Mouse (Mus musculus): ENCODE data around the gene Tm6sf1. TPM values are rescaled to one million over a fixed set of nuclear protein-coding genes. Genes with fewer than 3 reads are reported as not detected.
"Not testable (repeated sequence)": the region's sequence is repeated elsewhere in the genome, so short reads cannot be mapped to it uniquely, and the experiment has no call there.

Gene Tm6sf1
- polyA plus RNA-seq, 1 experiment = 229 TPM

- WGBS = 2% methylated on average over 55 of the region's 58 CpGs
These were observed 29.4 kb upstream of the Tm6sf1 start, which contains the start of gene Btbd1 for GRCm38 (mm10) chr7:81829379-81829894. TSS of gene Btbd1 (minus strand) at chr7:81829431.

GRCm38 (mm10) chr7:81834847-81835246, 24.0 kb upstream of the Tm6sf1 start:
- Histone ChIP-seq H3K4me3 (ENCODE audit: control insufficient read depth, insufficient read depth, low read length) (no peak overlapping the region), H3K27me3 (ENCODE audit: control insufficient read depth, insufficient read depth, low read length) (no peaks in the 10 kb centered on the region), H3K36me3 (ENCODE audit: control insufficient read depth, insufficient read depth, low read length) (no peaks in the 10 kb centered on the region), H3K4me1 (replicated peaks; ENCODE audit: control insufficient read depth, insufficient read depth, low read length) (peaks cover 2% of the 10 kb centered on the region), H3K27ac (ENCODE audit: control insufficient read depth, insufficient read depth, low read length) (no peak overlapping the region)
- TF ChIP-seq CTCF (IDR thresholded peaks at IDR 0.05; ENCODE audit: borderline replicate concordance, control insufficient read depth, extremely low read depth, insufficient read depth, low read length, poor library complexity) = no peak
- no peak for TF ChIP-seq POLR2A (IDR thresholded peaks at IDR 0.05; ENCODE audit: control insufficient read depth, extremely low read depth, insufficient read depth, low read length, poor library complexity)
- peak; percentile 26 for DNase-seq

More at GRCm38 (mm10) chr7:81829379-81829894, 29.4 kb upstream of the Tm6sf1 start, which contains the start of gene Btbd1:
- peaks cover 17% of the 10 kb centered on the region for H3K4me1 ChIP-seq (replicated peaks; ENCODE audit: control insufficient read depth, insufficient read depth, low read length)
- no peaks in the 10 kb centered on the region for H3K36me3 ChIP-seq (ENCODE audit: control insufficient read depth, insufficient read depth, low read length)
- no peak within 1 kb of the TSS for H3K27ac ChIP-seq (ENCODE audit: control insufficient read depth, insufficient read depth, low read length)
- peak; percentile 87 for DNase-seq
- peak within 1 kb of the TSS; percentile 97 for H3K4me3 ChIP-seq (ENCODE audit: control insufficient read depth, insufficient read depth, low read length)
- H3K27me3 ChIP-seq (ENCODE audit: control insufficient read depth, insufficient read depth, low read length) = no peaks in the 10 kb centered on the region
- TF ChIP-seq CTCF (IDR thresholded peaks at IDR 0.05; ENCODE audit: borderline replicate concordance, control insufficient read depth, extremely low read depth, insufficient read depth, low read length, poor library complexity) (no peak), POLR2A (IDR thresholded peaks at IDR 0.05; ENCODE audit: control insufficient read depth, extremely low read depth, insufficient read depth, low read length, poor library complexity) (peak; percentile 72)

- TF ChIP-seq CTCF (IDR thresholded peaks at IDR 0.05; ENCODE audit: borderline replicate concordance, control insufficient read depth, extremely low read depth, insufficient read depth, low read length, poor library complexity) (no peak), POLR2A (IDR thresholded peaks at IDR 0.05; ENCODE audit: control insufficient read depth, extremely low read depth, insufficient read depth, low read length, poor library complexity) (no peak)
- WGBS = 90% methylated on average over 5 of the region's 5 CpGs
- DNase-seq = no peak
- Histone ChIP-seq H3K27ac (ENCODE audit: control insufficient read depth, insufficient read depth, low read length) (no peak overlapping the region), H3K36me3 (ENCODE audit: control insufficient read depth, insufficient read depth, low read length) (no peaks in the 10 kb centered on the region), H3K27me3 (ENCODE audit: control insufficient read depth, insufficient read depth, low read length) (no peaks in the 10 kb centered on the region), H3K4me3 (ENCODE audit: control insufficient read depth, insufficient read depth, low read length) (no peak overlapping the region), H3K4me1 (replicated peaks; ENCODE audit: control insufficient read depth, insufficient read depth, low read length) (no peaks in the 10 kb centered on the region)
These were observed 23.4 kb upstream of the Tm6sf1 start for GRCm38 (mm10) chr7:81835430-81835829.

- H3K4me1 ChIP-seq (replicated peaks; ENCODE audit: control insufficient read depth, insufficient read depth, low read length); H3K36me3 ChIP-seq (ENCODE audit: control insufficient read depth, insufficient read depth, low read length); DNase-seq; H3K4me3 ChIP-seq (ENCODE audit: control insufficient read depth, insufficient read depth, low read length); H3K27me3 ChIP-seq (ENCODE audit: control insufficient read depth, insufficient read depth, low read length); H3K27ac ChIP-seq (ENCODE audit: control insufficient read depth, insufficient read depth, low read length): not testable (repeated sequence)
- 91% methylated on average over 5 of the region's 5 CpGs for WGBS
These were observed 21.0 kb upstream of the Tm6sf1 start for GRCm38 (mm10) chr7:81837771-81838170.

DNA sequence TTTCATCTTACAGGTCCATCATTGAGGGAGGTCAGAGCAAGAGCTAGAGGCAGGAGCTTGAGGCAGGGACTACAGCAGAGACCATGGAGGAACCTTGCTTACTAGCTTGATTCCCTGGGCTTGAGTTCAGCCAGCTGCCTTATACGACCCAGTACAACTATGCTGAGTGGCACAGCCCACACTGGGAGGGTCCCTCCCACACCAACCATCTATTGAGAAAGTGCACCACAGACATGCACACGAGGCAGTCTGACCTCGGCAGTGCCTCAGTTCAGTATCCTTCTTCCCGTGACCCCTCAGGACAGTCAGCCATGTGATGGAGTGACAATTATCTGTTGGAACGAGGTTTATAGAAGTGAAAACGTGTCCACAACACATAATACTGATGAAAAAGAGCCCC, 19.1 kb upstream of the Tm6sf1 start:
- no peak for DNase-seq
- Histone ChIP-seq H3K36me3 (ENCODE audit: control insufficient read depth, insufficient read depth, low read length) (no peaks in the 10 kb centered on the region), H3K27ac (ENCODE audit: control insufficient read depth, insufficient read depth, low read length) (no peak overlapping the region), H3K27me3 (ENCODE audit: control insufficient read depth, insufficient read depth, low read length) (no peaks in the 10 kb centered on the region), H3K4me3 (ENCODE audit: control insufficient read depth, insufficient read depth, low read length) (no peak overlapping the region), H3K4me1 (replicated peaks; ENCODE audit: control insufficient read depth, insufficient read depth, low read length) (no peaks in the 10 kb centered on the region)
- WGBS = 84% methylated on average over 6 of the region's 6 CpGs
- no peak for TF ChIP-seq CTCF (IDR thresholded peaks at IDR 0.05; ENCODE audit: borderline replicate concordance, control insufficient read depth, extremely low read depth, insufficient read depth, low read length, poor library complexity)
- TF ChIP-seq POLR2A (IDR thresholded peaks at IDR 0.05; ENCODE audit: control insufficient read depth, extremely low read depth, insufficient read depth, low read length, poor library complexity) = no peak

GRCm38 (mm10) chr7:81840661-81841181, 18.1 kb upstream of the Tm6sf1 start:
- Histone ChIP-seq H3K36me3 (ENCODE audit: control insufficient read depth, insufficient read depth, low read length) (no peaks in the 10 kb centered on the region), H3K4me1 (replicated peaks; ENCODE audit: control insufficient read depth, insufficient read depth, low read length) (no peaks in the 10 kb centered on the region), H3K4me3 (ENCODE audit: control insufficient read depth, insufficient read depth, low read length) (no peak overlapping the region), H3K27ac (ENCODE audit: control insufficient read depth, insufficient read depth, low read length) (no peak overlapping the region), H3K27me3 (ENCODE audit: control insufficient read depth, insufficient read depth, low read length) (no peaks in the 10 kb centered on the region)
- no peak for DNase-seq
- 91% methylated on average over 7 of the region's 7 CpGs for WGBS
- TF ChIP-seq CTCF (IDR thresholded peaks at IDR 0.05; ENCODE audit: borderline replicate concordance, control insufficient read depth, extremely low read depth, insufficient read depth, low read length, poor library complexity) (no peak), POLR2A (IDR thresholded peaks at IDR 0.05; ENCODE audit: control insufficient read depth, extremely low read depth, insufficient read depth, low read length, poor library complexity) (no peak)

- no peak for DNase-seq
- TF ChIP-seq POLR2A (IDR thresholded peaks at IDR 0.05; ENCODE audit: control insufficient read depth, extremely low read depth, insufficient read depth, low read length, poor library complexity) (no peak), CTCF (IDR thresholded peaks at IDR 0.05; ENCODE audit: borderline replicate concordance, control insufficient read depth, extremely low read depth, insufficient read depth, low read length, poor library complexity) (no peak)
- Histone ChIP-seq H3K36me3 (ENCODE audit: control insufficient read depth, insufficient read depth, low read length) (no peaks in the 10 kb centered on the region), H3K27ac (ENCODE audit: control insufficient read depth, insufficient read depth, low read length) (no peak overlapping the region), H3K27me3 (ENCODE audit: control insufficient read depth, insufficient read depth, low read length) (no peaks in the 10 kb centered on the region), H3K4me3 (ENCODE audit: control insufficient read depth, insufficient read depth, low read length) (no peak overlapping the region), H3K4me1 (replicated peaks; ENCODE audit: control insufficient read depth, insufficient read depth, low read length) (no peaks in the 10 kb centered on the region)
- WGBS = 94% methylated on average over 6 of the region's 6 CpGs
These were observed 17.4 kb upstream of the Tm6sf1 start for GRCm38 (mm10) chr7:81841439-81841838.

Data from thymus, adult 2 months (tissue).